Mouse (Mus musculus): ENCODE measurements around the gene Serpinb12. TPM values are rescaled to one million over a fixed set of nuclear protein-coding genes. Genes with fewer than 3 reads are reported as not detected.
"Not testable (repeated sequence)": the region's sequence is repeated elsewhere in the genome, so short reads cannot be mapped to it uniquely, and the experiment has no call there.

The Serpinb12 gene
- total RNA-seq (2015; ENCODE audit: low replicate concordance) (not detected in 2 replicates), total RNA-seq (2017; ENCODE audit: low replicate concordance) (not detected in 2 replicates)

DNA sequence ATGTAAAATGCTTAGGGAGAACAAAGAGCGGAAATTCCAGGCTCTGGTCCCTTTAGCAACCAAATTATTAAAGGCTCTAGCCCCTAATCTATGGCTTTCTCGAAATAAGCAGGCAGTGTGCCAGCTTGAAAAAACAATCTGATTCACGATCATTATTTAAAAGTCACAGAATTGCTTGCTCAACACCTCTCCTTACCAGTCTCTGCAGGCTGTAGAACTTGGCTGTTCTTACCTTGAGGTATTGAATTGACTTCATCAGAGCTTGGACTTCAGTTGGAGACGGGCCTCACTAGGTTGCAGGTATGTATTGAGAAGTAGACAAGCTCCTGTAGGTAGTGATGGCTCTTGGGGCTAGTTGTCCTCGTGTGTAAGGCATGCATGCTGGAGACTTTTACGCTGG, at the start of gene Serpinb12:
Serpinb12 (plus strand) TSS at position 185 of the 400 bp plus-strand sequence.
- no peak for ATAC-seq (replicated peaks; ENCODE audit: low FRiP score, poor library complexity, severe bottlenecking)

DNA sequence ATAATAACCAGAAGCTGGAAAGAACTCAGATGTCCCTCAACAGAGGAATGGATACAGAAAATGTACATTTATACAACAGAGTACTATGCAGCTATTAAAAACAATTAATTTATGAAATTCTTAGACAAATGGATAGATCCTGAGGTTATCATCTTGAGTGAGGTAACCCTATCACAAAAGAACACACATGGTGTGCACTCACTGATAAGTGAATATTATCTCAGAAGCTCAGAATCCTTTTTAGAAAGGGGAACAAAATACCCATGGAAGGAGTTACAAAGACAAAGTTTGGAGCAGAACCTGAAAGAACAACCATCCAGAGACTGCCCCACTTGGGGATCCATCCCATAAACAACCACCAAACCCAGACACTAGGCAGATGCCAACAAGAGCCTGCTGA, 39.1 kb upstream of the Serpinb12 start:
- not testable (repeated sequence) for ATAC-seq (replicated peaks; ENCODE audit: low FRiP score, poor library complexity, severe bottlenecking)

DNA sequence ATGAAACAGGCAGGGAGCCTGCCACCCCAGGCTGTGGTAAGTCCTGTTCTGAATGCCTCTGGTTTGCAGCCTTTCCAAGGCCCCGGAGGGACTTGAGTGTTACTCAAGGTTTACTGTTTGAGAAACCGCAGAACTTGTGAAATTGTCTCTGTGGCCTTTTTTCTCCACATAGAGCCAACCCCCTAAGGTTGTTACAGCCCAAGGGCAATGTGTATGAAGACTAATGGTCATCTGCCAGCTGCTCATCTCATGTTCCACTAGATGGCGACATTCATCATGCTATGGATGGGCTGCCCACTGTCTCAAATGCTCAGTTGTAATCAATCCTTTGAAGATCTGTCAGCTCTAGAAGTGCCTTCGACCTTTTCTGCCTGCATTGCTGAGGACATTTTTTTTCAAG, 32.8 kb upstream of the Serpinb12 start:
- no peak for ATAC-seq (replicated peaks; ENCODE audit: low FRiP score, poor library complexity, severe bottlenecking)

DNA sequence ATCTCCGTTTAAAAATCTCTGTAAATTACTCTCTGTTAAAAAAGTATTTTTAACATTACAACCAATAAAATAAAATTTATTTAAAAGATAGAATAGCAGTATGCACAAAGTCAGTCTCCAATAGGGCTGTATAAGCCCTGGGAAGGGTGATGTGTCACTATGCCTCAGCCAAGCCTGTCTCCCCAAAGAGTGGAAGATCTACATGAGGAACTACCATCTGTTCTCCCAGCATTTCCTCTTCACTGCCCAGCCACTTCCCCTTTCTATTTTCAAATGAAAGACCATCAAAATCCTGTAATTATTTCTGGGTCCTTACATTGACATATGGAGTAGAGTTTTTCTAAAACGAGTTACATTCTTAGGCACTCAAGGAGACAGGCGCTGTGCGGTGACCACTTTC, 2.3 kb upstream of the Serpinb12 start:
- no peak for ATAC-seq (replicated peaks; ENCODE audit: low FRiP score, poor library complexity, severe bottlenecking)

DNA sequence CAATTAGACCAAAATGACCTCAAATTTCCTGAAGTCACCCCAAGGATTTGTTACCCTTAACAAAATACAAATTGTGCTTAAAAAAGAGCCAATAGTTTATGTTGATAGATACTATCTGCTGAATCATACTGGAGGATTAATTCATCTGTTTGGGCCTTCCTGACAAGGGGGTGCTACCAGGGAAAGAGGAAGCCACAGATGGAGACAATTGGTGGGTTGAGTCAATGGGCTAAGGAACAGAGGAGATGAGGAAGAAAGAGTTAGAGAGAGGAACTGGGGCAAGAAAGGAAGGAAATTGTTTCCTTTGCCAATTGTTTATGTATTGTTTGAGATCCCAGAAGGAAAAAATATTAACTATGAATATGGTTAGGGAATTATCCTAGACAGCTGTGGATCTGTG, 591 bp upstream of the Serpinb12 start:
- no peak for ATAC-seq (replicated peaks; ENCODE audit: low FRiP score, poor library complexity, severe bottlenecking)

DNA sequence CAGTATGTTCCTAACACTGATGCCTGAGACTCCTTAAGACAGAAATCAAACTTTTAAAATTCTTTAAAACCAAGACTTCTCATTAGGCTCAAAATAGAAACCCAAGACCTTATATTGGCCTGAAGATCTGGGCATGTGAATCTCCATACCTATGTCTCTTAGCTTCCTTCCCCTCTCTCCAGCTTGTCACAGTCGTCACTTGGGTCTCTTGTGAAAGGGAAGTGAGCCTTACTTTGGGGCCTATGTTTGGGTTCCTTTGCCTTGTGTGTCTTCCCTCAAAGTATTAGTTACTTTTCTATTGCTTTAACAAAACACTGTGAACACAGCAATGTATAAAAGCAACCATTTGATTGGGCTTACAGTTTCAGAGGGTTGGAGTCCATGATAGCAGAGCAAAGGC, 13.0 kb downstream of the Serpinb12 start:
- no peak for ATAC-seq (replicated peaks; ENCODE audit: low FRiP score, poor library complexity, severe bottlenecking)

DNA sequence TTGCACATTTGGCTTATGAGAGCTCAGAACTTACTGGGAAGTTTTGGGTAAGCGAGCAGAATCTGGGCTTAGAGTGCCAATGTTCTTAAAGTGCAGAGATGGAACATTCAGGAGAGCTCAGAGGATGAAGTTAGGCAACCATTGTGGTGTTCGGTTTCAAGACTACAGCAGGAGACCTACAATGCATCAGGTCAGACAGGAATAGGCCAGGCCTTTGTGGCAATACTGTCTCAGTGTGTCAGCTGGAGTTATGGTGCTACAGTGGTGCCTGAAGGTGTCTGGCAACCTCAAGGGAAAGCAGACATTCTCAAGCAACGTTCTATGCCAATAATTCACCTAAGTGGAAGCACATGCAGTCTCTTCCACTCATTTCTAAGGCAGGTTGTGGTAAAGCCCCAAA, 25.7 kb downstream of the Serpinb12 start:
- no peak for ATAC-seq (replicated peaks; ENCODE audit: low FRiP score, poor library complexity, severe bottlenecking)

DNA sequence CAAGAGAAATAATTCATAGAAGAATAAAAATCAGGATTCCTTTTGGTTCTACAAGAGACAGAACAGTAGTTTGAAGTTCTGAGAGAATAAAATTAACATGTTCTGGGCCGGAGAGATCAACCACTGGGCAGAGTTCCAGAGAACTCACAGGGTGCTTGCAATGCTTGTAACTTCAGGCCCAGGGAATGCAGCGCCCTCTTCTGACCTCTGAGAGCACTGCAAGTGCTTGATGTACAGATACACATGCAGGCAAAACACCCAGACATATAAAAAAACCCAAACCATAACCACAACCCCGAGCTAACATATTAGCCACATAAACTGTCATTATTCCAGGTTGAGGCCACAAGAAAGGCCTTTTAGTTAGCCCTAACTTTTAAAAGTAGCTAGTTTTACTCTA, 26.8 kb downstream of the Serpinb12 start:
- ATAC-seq (replicated peaks; ENCODE audit: low FRiP score, poor library complexity, severe bottlenecking), result no peak

DNA sequence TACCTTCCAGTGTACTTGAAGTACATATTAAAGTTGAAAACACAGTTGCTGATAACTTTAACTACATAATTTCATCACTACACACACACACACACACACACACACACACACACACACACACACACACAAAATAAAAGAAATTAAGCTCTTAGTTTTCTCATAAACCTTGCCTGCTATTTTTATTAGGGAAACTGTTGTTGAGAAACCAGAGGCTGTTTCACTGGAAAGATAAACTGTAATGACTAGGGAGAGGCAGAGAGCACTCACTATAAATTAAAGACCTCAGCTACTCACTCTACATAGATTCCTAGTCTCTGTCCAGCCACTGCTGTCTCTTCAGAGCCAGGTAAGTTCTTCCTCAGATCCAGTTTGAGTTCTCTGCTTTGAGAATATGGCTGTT, 46.4 kb downstream of the Serpinb12 start, which contains the start of gene Serpinb13:
Serpinb13 (plus strand) TSS at position 301 of the 400 bp plus-strand sequence.
- ATAC-seq (replicated peaks; ENCODE audit: low FRiP score, poor library complexity, severe bottlenecking), result no peak

DNA sequence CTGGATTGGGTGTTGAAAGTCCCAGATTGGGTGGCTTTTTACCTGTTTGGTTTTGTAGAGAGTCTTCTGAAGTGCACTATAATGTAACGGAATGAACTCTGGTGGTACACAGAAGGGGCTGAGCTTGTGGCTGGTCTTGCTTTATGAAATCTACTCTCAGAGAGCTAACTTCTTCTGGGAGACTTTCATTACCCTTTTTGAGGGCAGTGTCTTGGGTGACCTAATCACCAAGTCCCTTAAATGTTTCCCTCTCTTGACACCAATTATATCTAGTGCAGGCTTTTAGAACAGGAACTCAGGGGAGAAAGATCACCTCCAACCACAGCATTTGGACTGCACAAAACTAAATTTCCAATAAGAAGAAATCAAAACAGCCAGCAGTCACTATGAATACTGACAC, 48.8 kb downstream of the Serpinb12 start:
- ATAC-seq (replicated peaks; ENCODE audit: low FRiP score, poor library complexity, severe bottlenecking), result no peak

DNA sequence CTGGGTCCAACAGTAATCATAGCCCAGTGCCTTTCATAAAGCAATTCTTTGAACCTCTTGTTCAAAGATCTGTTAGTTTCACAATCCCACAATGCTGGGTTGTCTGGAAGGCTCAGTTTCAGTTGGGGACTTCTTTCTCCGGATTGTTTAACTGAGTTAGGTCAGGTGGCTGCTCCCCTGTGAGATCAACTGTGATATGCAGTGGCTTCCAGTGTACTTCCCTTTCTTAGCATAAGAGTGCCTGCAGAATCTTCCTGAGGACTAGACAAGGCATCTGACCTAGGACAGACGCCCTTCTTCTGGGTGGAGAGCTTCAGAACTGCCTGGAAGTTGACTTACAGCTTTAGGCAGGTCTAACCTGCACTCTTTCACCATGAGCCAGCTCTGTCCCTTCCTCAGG, 49.6 kb downstream of the Serpinb12 start:
- ATAC-seq (replicated peaks; ENCODE audit: low FRiP score, poor library complexity, severe bottlenecking), result no peak

DNA sequence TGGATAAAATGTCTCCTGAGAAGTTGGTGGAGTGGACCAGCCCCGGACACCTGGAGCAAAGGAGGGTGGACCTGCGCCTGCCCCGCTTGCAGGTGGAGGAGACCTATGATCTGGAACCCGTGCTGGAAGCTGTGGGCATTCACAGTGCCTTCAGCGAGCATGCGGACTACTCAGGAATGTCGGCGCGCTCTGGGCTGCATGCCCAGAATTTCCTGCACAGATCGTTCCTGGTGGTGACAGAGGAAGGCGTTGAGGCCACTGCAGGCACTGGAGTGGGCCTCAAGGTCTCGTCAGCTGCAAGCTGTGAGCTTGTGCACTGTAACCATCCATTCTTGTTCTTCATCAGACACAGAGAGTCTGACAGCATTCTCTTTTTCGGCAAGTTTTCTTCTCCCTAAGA, 66.2 kb downstream of the Serpinb12 start:
- ATAC-seq (replicated peaks; ENCODE audit: low FRiP score, poor library complexity, severe bottlenecking), result no peak

DNA sequence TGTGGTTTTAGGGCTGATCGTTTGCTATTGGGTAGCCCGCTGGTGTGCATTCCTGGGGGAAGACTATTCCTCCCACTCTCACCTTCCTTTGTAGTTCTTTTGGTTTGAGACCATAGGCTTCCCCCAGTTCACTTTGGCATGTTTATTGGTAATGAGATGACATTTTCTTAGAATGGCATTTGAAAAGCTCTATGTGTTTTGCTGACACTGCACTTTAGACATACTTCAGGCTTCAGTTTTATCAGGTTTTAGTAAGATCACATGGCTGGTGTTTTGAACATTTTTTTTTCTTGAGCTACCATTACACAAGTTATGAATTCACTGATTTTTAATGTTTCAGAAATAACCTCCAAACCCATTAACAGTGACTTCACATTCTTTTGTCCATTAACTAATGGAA, 67.5 kb downstream of the Serpinb12 start:
- no peak for ATAC-seq (replicated peaks; ENCODE audit: low FRiP score, poor library complexity, severe bottlenecking)

DNA sequence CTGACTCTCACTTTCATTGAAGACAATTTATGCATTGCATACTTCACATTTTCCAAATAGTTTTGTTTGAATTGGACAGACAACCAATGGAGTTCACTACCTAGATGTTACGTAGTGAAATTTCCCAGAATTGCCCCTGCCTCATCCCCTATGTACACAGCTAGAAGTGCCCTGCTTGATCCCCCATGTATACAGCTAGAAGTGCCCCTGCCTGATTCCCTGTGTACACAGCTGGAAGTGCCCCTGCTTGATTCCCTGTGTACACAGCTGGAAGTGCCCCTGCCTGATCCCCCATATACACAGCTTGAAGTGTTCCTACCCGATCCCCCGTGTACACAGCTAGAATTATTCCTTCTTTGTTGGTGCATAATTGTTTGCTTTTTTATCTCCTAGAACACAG, 72.1 kb downstream of the Serpinb12 start:
- ATAC-seq (replicated peaks; ENCODE audit: low FRiP score, poor library complexity, severe bottlenecking), result no peak

Other genes starting within 250 kb of the Serpinb12 start
- gene Bcl2, start 220.2 kb upstream of the Serpinb12 start, total RNA-seq (2015; ENCODE audit: low replicate concordance), result 2.3 and 3.5 TPM in 2 replicates
- gene Bcl2, start 220.2 kb upstream of the Serpinb12 start, total RNA-seq (2017; ENCODE audit: low replicate concordance), result 1.7 and 2.5 TPM in 2 replicates
- 1.9 and 3.3 TPM in 2 replicates for gene Kdsr, start 174.7 kb upstream of the Serpinb12 start, total RNA-seq (2015; ENCODE audit: low replicate concordance)
- 2.2 and 3.2 TPM in 2 replicates for gene Kdsr, start 174.7 kb upstream of the Serpinb12 start, total RNA-seq (2017; ENCODE audit: low replicate concordance)
- 35.9 and 101 TPM in 2 replicates for gene Vps4b, start 137.7 kb upstream of the Serpinb12 start, total RNA-seq (2015; ENCODE audit: low replicate concordance)
- 50.0 and 56.3 TPM in 2 replicates for gene Vps4b, start 137.7 kb upstream of the Serpinb12 start, total RNA-seq (2017; ENCODE audit: low replicate concordance)
- not detected in 2 replicates for gene Serpinb5, start 73.3 kb upstream of the Serpinb12 start, total RNA-seq (2015; ENCODE audit: low replicate concordance)
- not detected in 2 replicates for gene Serpinb5, start 73.3 kb upstream of the Serpinb12 start, total RNA-seq (2017; ENCODE audit: low replicate concordance)
- not detected in 2 replicates for gene Serpinb13, start 46.5 kb downstream of the Serpinb12 start, total RNA-seq (2015; ENCODE audit: low replicate concordance)
- gene Serpinb13, start 46.5 kb downstream of the Serpinb12 start, total RNA-seq (2017; ENCODE audit: low replicate concordance), result not detected in 2 replicates
- gene Serpinb3a, start 117.9 kb downstream of the Serpinb12 start, total RNA-seq (2015; ENCODE audit: low replicate concordance), result not detected in 2 replicates
- not detected in 2 replicates for gene Serpinb3a, start 117.9 kb downstream of the Serpinb12 start, total RNA-seq (2017; ENCODE audit: low replicate concordance)
- not detected in 2 replicates for gene Serpinb3d, start 149.1 kb downstream of the Serpinb12 start, total RNA-seq (2015; ENCODE audit: low replicate concordance)
- not detected in 2 replicates for gene Serpinb3d, start 149.1 kb downstream of the Serpinb12 start, total RNA-seq (2017; ENCODE audit: low replicate concordance)

All from erythroblast, adult 5-6 weeks (primary cell).